Mouse (Mus musculus): ENCODE measurements around the gene Cachd1.

Cachd1 gene

GRCm38 (mm10) chr4:100886743-100887416 lies 110.4 kb downstream of the Cachd1 start:
- Histone ChIP-seq H3K27me3 (ENCODE audit: insufficient read depth, low read length) (no peaks in the 10 kb centered on the region), H3K36me3 (ENCODE audit: insufficient read depth, low read length) (no peaks in the 10 kb centered on the region), H3K4me1 (replicated peaks; ENCODE audit: low read depth, low read length) (peaks cover 17% of the 10 kb centered on the region), H3K9me3 (ENCODE audit: low read length) (peaks cover 12% of the 10 kb centered on the region), H3K4me3 (replicated peaks; ENCODE audit: low read length) (peak overlapping the region; percentile 35; the same call in 1 of the 2 replicates)
- TF ChIP-seq POU5F1 (IDR thresholded peaks at IDR 0.05; ENCODE audit: borderline replicate concordance, low read length), result no peak
- TF ChIP-seq CTCF (conservative IDR thresholded peaks at IDR 0.05; ENCODE audit: low read length), result no peak

- no peak overlapping the region for H3K4me3 ChIP-seq (replicated peaks; ENCODE audit: low read length)
- no peaks in the 10 kb centered on the region for H3K27me3 ChIP-seq (ENCODE audit: insufficient read depth, low read length)
- no peaks in the 10 kb centered on the region for H3K36me3 ChIP-seq (ENCODE audit: insufficient read depth, low read length)
- TF ChIP-seq NANOG (IDR thresholded peaks at IDR 0.05; ENCODE audit: borderline replicate concordance, low read length), result no peak
- TF ChIP-seq CTCF (conservative IDR thresholded peaks at IDR 0.05; ENCODE audit: low read length), result no peak
- TF ChIP-seq POU5F1 (IDR thresholded peaks at IDR 0.05; ENCODE audit: borderline replicate concordance, low read length), result no peak
- H3K4me1 ChIP-seq (replicated peaks; ENCODE audit: low read depth, low read length), result peaks cover 16% of the 10 kb centered on the region
- no peaks in the 10 kb centered on the region for H3K9me3 ChIP-seq (ENCODE audit: low read length)
These were observed 113.9 kb downstream of the Cachd1 start for GRCm38 (mm10) chr4:100890106-100890970.

DNA sequence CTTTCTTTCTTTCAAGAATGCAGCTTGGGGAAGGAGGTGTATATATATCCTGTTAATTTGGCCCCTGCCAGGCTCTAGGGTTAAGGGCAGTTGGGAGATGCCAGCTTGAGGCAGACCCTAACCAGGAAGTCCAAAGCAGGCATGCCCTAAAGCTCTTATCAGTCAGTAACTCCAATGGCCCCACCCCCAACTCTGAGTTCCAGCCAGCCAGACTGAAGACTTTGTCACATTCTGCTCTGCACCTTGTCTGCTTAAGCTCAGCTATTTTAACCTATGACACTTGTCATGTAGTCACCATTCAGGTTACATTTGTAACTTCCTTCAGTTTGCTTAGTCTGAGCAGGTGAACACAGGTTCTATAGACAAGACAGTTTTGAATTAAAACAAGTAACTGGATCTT lies 117.3 kb downstream of the Cachd1 start:
- no peak overlapping the region for H3K4me3 ChIP-seq (replicated peaks; ENCODE audit: low read length)
- H3K4me1 ChIP-seq (replicated peaks; ENCODE audit: low read depth, low read length), result no peaks in the 10 kb centered on the region
- H3K36me3 ChIP-seq (ENCODE audit: insufficient read depth, low read length), result no peaks in the 10 kb centered on the region
- no peaks in the 10 kb centered on the region for H3K27me3 ChIP-seq (ENCODE audit: insufficient read depth, low read length)
- no peaks in the 10 kb centered on the region for H3K9me3 ChIP-seq (ENCODE audit: low read length)
- TF ChIP-seq CTCF (conservative IDR thresholded peaks at IDR 0.05; ENCODE audit: low read length) (no peak), POU5F1 (IDR thresholded peaks at IDR 0.05; ENCODE audit: borderline replicate concordance, low read length) (no peak), NANOG (IDR thresholded peaks at IDR 0.05; ENCODE audit: borderline replicate concordance, low read length) (no peak)

DNA sequence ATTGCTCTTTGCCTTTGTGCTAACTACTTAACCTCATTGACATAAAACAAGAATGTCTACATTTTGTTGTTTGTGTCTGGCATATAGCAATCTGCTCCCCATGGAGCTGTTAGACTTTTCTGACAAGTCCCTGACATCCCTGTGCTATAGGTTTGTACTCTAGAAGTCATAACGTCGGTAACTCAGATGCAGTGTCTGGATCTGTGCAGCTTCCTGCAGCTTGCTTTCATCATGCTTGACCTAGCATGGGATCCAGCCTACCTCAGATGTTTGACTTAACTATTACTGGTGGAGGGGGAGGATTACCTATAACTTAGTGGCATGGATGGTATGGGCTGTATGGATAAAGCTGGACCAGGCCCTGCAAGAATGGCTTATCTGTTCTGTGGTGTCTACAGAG lies 117.7 kb downstream of the Cachd1 start:
- H3K4me3 ChIP-seq (replicated peaks; ENCODE audit: low read length), result no peak overlapping the region
- no peaks in the 10 kb centered on the region for H3K36me3 ChIP-seq (ENCODE audit: insufficient read depth, low read length)
- H3K27me3 ChIP-seq (ENCODE audit: insufficient read depth, low read length), result no peaks in the 10 kb centered on the region
- no peak for TF ChIP-seq POU5F1 (IDR thresholded peaks at IDR 0.05; ENCODE audit: borderline replicate concordance, low read length)
- TF ChIP-seq CTCF (conservative IDR thresholded peaks at IDR 0.05; ENCODE audit: low read length), result no peak
- TF ChIP-seq NANOG (IDR thresholded peaks at IDR 0.05; ENCODE audit: borderline replicate concordance, low read length), result no peak
- no peaks in the 10 kb centered on the region for H3K9me3 ChIP-seq (ENCODE audit: low read length)
- H3K4me1 ChIP-seq (replicated peaks; ENCODE audit: low read depth, low read length), result no peaks in the 10 kb centered on the region

DNA sequence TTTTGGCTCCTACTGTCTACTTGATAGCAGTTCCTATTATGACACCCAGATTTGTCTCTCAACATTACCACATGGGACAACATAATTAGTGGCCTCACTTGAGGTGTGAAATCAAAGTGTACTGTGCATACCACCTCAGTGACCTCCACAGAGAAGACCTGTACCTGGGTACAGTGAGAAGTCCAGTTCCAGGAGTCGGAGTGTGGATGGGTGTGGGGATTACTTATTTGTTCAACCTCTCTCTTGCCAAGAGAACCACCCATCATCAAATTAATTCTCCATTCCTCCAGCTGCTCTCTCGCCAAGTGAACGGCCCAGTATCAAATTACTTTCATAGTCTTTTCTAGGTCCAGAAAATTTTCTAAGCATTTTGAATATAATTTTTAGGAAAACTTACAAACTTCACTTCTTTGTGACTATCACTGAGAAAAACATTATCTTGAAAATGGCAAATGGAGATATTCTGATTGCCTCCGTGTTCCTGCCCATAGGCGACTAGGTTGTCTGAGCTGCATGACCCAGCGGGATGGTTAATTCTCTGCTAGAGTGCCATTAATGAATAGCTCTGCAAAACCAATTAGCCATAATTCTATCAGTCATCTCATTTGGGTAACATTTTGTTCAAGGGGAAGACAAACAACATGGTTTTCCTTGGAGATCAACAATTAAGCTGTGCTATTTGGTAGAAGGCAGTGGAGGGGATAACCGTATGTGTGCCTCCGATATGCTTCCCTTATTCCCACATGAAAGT lies 120.0 kb downstream of the Cachd1 start:
- no peaks in the 10 kb centered on the region for H3K4me1 ChIP-seq (replicated peaks; ENCODE audit: low read depth, low read length)
- no peaks in the 10 kb centered on the region for H3K9me3 ChIP-seq (ENCODE audit: low read length)
- no peak for TF ChIP-seq NANOG (IDR thresholded peaks at IDR 0.05; ENCODE audit: borderline replicate concordance, low read length)
- no peak for TF ChIP-seq POU5F1 (IDR thresholded peaks at IDR 0.05; ENCODE audit: borderline replicate concordance, low read length)
- TF ChIP-seq CTCF (conservative IDR thresholded peaks at IDR 0.05; ENCODE audit: low read length), result no peak
- no peaks in the 10 kb centered on the region for H3K36me3 ChIP-seq (ENCODE audit: insufficient read depth, low read length)
- H3K4me3 ChIP-seq (replicated peaks; ENCODE audit: low read length), result no peak overlapping the region
- no peaks in the 10 kb centered on the region for H3K27me3 ChIP-seq (ENCODE audit: insufficient read depth, low read length)

- TF ChIP-seq NANOG (IDR thresholded peaks at IDR 0.05; ENCODE audit: borderline replicate concordance, low read length) (no peak), CTCF (conservative IDR thresholded peaks at IDR 0.05; ENCODE audit: low read length) (no peak), POU5F1 (IDR thresholded peaks at IDR 0.05; ENCODE audit: borderline replicate concordance, low read length) (no peak)
- Histone ChIP-seq H3K9me3 (ENCODE audit: low read length) (no peaks in the 10 kb centered on the region), H3K4me1 (replicated peaks; ENCODE audit: low read depth, low read length) (no peaks in the 10 kb centered on the region), H3K36me3 (ENCODE audit: insufficient read depth, low read length) (no peaks in the 10 kb centered on the region), H3K27me3 (ENCODE audit: insufficient read depth, low read length) (no peaks in the 10 kb centered on the region), H3K4me3 (replicated peaks; ENCODE audit: low read length) (no peak overlapping the region)
These were observed 121.5 kb downstream of the Cachd1 start for GRCm38 (mm10) chr4:100897943-100898342.

GRCm38 (mm10) chr4:100909694-100910340 lies 133.3 kb downstream of the Cachd1 start:
- Histone ChIP-seq H3K36me3 (ENCODE audit: insufficient read depth, low read length) (no peaks in the 10 kb centered on the region), H3K9me3 (ENCODE audit: low read length) (no peaks in the 10 kb centered on the region), H3K27me3 (ENCODE audit: insufficient read depth, low read length) (no peaks in the 10 kb centered on the region), H3K4me1 (replicated peaks; ENCODE audit: low read depth, low read length) (peaks cover 30% of the 10 kb centered on the region), H3K4me3 (replicated peaks; ENCODE audit: low read length) (no peak overlapping the region)
- TF ChIP-seq NANOG (IDR thresholded peaks at IDR 0.05; ENCODE audit: borderline replicate concordance, low read length), result no peak
- TF ChIP-seq POU5F1 (IDR thresholded peaks at IDR 0.05; ENCODE audit: borderline replicate concordance, low read length), result no peak
- TF ChIP-seq CTCF (conservative IDR thresholded peaks at IDR 0.05; ENCODE audit: low read length), result no peak
